Mouse (Mus musculus) limb, embryonic 13.5 days (tissue): ENCODE data around the gene Gpr158. TPM values are rescaled to one million over a fixed set of nuclear protein-coding genes. Genes with fewer than 3 reads are reported as not detected.

Experiments used
- ATAC-seq: fragments of 200-750 bp; cut with Nextera tagmentation; 2 replicates; pipeline ENCODE4 v1.8.0; 2017; ENCODE audit warnings: low read depth, moderate number of reproducible peaks, moderate TSS enrichment; ENCODE audit not compliant: low FRiP score
- H3K27ac ChIP-seq: fragments of 300-500 bp; sonication (generic); 2 replicates; pipeline ENCODE4 v1.5.1; 2015; ENCODE audit warnings: inconsistent platforms, mild to moderate bottlenecking, moderate library complexity
- H3K27me3 ChIP-seq: fragments of 300-500 bp; sonication (generic); 2 replicates; pipeline ENCODE4 v1.6.1; 2015; ENCODE audit warnings: mild to moderate bottlenecking, inconsistent platforms
- H3K36me3 ChIP-seq: fragments of 300-500 bp; sonication (generic); 2 replicates; pipeline ENCODE4 v1.6.1; 2015; ENCODE audit warnings: inconsistent platforms, mild to moderate bottlenecking, moderate library complexity
- H3K4me1 ChIP-seq: fragments of 300-500 bp; sonication (generic); 2 replicates; pipeline ENCODE4 v1.6.1; 2015; ENCODE audit warnings: inconsistent platforms
- H3K4me2 ChIP-seq: fragments of 300-500 bp; sonication (generic); replicated peaks from 2 replicates; pipeline ENCODE4 v1.6.1; 2015; ENCODE audit warnings: inconsistent platforms, mild to moderate bottlenecking, moderate library complexity
- H3K4me3 ChIP-seq: fragments of 300-500 bp; sonication (generic); 2 replicates; pipeline ENCODE4 v1.5.1; 2015; ENCODE audit warnings: moderate library complexity, mild to moderate bottlenecking, inconsistent platforms
- H3K9ac ChIP-seq: fragments of 300-500 bp; sonication (generic); 2 replicates; pipeline ENCODE4 v1.6.1; 2015; ENCODE audit warnings: mild to moderate bottlenecking, inconsistent platforms
- H3K9me3 ChIP-seq: fragments of 300-500 bp; sonication (generic); 2 replicates; pipeline ENCODE4 v1.6.1; 2016; ENCODE audit warnings: inconsistent platforms
- polyA plus RNA-seq: library from polyadenylated mRNA; unstranded; fragments of >200 nt; fragmentation: Nextera tagmentation; extraction: Ambion mirVana; gene quantifications from 2 replicates; pipeline ENCODE4 v1.2.1, GENCODE M21; 2015

The Gpr158 gene
- polyA plus RNA-seq, 1 experiment from 2014 or later = 0.01 TPM

DNA sequence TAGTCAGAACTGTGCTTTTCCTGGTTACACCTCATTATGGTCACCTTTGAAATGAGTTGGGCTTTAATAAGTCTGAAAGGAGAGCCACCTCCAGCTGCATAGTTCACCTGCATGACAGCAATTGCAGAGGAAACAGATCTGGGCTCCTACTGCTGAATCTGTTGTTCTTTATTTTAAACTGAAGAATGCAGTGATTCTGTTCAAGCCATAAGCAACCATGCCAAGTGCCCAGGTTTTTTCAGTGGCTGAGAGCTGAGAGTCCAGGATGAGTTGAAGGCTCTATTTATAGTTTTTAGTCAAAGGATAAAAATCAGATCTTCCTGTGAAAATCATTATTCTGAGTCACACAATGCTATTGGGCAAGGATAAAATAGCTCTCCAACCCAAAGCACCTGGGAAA is 496.7 kb downstream of the Gpr158 start:
- Histone ChIP-seq H3K27me3 (no peaks in the 10 kb centered on the region), H3K4me3 (no peak overlapping the region), H3K4me1 (no peaks in the 10 kb centered on the region), H3K9ac (no peak overlapping the region), H3K4me2 (no peak overlapping the region), H3K9me3 (no peaks in the 10 kb centered on the region), H3K36me3 (no peaks in the 10 kb centered on the region), H3K27ac (no peak overlapping the region)
- ATAC-seq = no peak

Other genes starting within 250 kb of the Gpr158 start
- gene Enkur, start 162.2 kb upstream of the Gpr158 start, polyA plus RNA-seq = 0.39 and 0.52 TPM in 2 replicates
- gene Thnsl1, start 161.8 kb upstream of the Gpr158 start, polyA plus RNA-seq = 6.2 TPM in 2 replicates